Mouse (Mus musculus) olfactory bulb, adult 2 months (tissue): ENCODE data around the gene Palld.

Experiments
- CTCF ChIP-seq: fragments of 200-500 bp; IDR thresholded peaks from 2 replicates; pipeline ENCODE4 v1.5.1; 2012; ENCODE audit warnings: low read depth, mild to moderate bottlenecking, low read length, moderate library complexity; ENCODE audit not compliant: insufficient read depth
- POLR2A ChIP-seq: fragments of 200-500 bp; IDR thresholded peaks from 2 replicates; pipeline ENCODE4 v1.6.1; 2012; ENCODE audit warnings: mild to moderate bottlenecking, low read depth, low read length, moderate library complexity; ENCODE audit not compliant: insufficient read depth

DNA sequence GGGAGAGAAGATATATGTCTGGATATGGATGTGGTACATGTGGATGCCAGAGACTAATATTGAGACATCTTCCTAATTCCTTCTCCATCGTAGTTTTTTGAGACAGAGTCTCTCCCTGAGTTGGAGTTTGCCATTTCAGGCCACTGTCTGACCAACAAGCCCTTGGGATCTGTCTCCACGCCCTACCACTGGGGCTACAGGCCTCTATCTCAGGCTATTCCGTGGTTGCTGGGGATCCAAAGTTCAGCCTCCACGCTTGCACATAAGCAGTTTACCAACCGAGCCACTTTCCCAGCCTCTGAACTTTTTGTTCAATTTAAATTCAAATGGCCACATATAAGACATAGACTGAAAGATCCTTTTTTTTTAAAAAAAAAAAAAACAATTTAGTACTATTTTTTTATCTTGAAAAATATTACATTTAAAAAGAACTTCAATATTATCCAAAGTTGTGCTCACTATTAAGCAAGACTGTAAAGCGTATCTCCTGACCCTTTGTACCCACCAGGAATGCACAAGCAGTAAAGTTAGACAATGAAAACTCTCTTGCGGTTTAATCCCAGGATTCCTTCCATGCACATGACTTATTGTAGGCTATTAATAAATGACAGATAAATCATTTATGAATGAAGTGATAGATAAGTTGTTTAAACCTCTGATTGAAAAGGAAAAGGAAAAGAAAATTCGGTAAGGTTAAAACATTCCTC lies 276.1 kb downstream of the Palld start:
- TF ChIP-seq CTCF (no peak), POLR2A (no peak)
